Mouse (Mus musculus): Measurements from ENCODE around the gene Abcc5.
"Not testable (repeated sequence)": the region's sequence is repeated elsewhere in the genome, so short reads cannot be mapped to it uniquely, and the experiment has no call there.

Gene Abcc5

GRCm38 (mm10) chr16:20422938-20423730, 3.1 kb downstream of the Abcc5 start:
- peak; percentile 34 for DNase-seq (ENCODE audit: low spot score)

GRCm38 (mm10) chr16:20418054-20418453, 8.1 kb downstream of the Abcc5 start:
- no peak for DNase-seq (ENCODE audit: low spot score)

GRCm38 (mm10) chr16:20416262-20416661, 9.9 kb downstream of the Abcc5 start:
- no peak for DNase-seq (ENCODE audit: low spot score)

DNA sequence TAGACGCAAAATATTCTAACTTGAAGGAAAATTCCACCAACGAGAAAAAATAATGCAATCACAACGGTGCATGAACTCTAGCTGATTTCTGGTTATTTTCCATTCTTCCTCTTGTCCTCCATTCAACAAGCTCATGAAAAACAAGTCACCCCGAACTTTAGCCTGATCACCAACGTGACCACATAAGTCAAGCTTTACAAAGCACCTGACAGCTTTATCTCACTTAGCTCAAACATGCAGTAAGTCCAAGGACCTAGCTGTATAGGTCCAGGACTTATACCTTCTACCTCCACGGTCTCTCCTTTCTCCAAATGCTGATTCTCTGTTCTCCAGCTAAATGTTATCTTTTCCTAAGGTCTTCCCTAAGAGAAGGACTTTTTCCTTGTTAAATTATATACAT, 10.4 kb downstream of the Abcc5 start:
- DNase-seq (ENCODE audit: low spot score) = no peak

- DNase-seq (ENCODE audit: low spot score) = no peak
These were observed 11.0 kb downstream of the Abcc5 start for GRCm38 (mm10) chr16:20415211-20415610.

DNA sequence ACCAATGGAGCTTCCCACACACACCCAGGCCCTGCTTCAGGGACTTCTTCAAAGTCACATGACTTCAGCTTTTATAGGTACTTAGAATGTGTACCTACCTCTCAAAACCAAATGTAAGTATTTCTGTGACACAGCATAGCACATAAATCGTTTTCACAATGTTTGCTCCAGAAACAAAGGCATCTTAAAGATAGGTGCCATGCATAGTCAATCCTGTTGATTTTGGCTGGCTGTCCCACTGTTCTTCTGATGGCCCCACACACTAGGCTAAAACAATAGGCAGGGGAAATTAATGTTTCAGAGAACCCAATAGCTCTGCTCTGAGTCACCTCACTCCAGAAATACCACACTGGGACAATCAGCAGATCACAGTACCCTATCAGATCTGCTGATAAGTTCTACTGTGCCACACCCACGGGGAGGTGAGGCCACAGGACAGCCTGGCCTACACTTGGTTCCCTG, 12.3 kb downstream of the Abcc5 start:
- DNase-seq (ENCODE audit: low spot score) = no peak

- DNase-seq (ENCODE audit: low spot score) = no peak
These were observed 14.1 kb downstream of the Abcc5 start for GRCm38 (mm10) chr16:20411958-20412570.

GRCm38 (mm10) chr16:20405335-20405734, 20.9 kb downstream of the Abcc5 start:
- no peak for DNase-seq (ENCODE audit: low spot score)

- DNase-seq (ENCODE audit: low spot score) = no peak
These were observed 22.9 kb downstream of the Abcc5 start for GRCm38 (mm10) chr16:20403327-20403726.

DNA sequence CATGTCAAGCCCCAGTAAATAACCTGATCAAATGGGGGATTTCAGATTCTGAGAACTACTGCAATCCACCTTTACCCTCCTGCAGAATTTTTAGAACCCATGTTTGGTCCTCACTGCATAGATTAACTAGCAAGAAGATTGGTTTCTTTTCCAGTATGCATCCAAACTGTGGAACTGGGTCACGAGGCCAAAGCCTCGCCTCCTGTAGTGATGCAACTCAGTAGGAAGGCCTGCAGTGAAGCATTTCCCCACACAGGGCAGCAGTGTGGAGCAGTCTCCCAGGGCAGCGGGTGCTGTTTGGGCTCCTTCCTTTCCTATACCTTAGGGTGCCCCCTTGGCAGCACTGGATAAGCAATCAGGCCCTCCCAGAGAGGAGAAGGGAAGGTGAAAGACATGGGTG, 24.6 kb downstream of the Abcc5 start:
- DNase-seq (ENCODE audit: low spot score) = no peak

DNA sequence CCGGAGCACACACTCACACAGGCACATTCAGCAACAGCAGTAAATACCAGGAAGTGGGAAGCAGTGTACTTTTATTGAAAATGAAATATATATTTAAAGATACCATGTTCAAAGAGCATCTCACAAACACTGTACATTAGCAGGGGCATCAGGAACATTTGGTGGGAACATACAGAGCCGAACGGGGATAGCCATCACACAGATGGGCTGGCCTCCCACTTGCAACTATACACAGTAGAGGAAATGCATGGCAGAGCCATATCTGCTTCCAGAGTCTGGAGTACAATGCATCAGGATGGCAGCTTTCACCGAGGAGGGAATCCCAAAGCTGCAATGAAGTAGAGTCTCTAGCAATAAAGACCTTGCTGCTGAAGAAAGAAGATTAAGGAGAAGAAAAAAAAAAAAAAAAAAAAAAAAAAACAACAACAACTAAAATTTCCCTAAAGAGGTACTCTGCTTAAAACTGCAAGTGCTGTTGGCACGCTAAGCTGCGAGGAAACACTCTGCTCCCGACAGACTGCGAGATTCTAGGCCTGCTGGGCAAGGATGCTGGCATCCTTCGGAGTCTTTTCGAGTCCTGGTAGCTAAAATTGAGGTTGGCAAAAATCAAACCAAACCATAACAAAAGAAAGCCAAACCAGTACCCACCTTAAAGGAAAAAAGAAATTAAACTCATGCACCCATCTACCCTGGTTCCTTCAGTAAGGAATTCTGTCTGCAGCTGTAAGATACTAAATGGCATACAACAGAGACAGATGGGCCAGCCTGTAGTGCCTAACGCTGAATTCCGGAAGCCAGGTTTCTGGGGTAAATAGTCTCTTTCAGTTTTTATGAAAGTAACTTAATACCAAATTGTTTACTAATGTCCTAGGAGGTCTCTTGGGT, 25.2 kb downstream of the Abcc5 start:
- DNase-seq (ENCODE audit: low spot score) = no peak

DNA sequence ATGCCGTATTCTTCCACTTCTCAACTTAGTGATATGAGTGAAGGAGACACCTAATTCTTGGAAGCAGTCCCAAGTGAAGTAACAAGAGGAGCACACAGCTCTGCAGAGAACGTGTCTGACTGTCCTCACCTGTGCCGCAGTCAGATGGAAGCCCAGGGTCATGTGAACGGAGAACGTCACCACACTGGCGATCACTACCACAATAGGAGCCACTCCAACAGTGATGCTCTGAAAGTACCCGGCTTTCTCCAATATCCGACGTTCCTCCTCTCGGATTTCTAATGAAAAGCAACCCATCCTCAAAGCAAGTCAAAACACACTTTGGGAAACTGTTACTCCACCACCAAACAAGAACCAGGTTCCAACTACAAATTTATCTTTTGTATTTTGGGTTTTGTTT, 29.3 kb downstream of the Abcc5 start:
- no peak for DNase-seq (ENCODE audit: low spot score)

GRCm38 (mm10) chr16:20395216-20395907, 30.8 kb downstream of the Abcc5 start:
- DNase-seq (ENCODE audit: low spot score) = no peak

DNA sequence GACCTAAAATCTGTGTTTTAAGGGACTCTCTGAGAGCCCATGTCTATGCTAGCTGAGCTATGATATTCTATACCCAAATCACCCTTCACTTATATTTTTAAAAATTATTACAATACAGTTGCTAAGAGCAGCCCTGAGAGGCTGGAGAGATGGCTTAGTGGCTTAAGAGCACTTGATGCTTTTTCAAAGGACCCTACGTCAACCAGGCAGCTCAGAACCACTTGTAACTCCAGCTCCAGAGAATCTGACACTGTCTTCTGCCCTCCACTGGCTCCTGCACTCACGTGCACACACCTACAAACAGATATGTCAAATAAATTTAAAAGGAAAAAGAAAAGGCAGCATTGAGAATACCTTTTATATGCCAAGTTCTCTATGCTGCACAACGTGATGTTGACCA, 34.4 kb downstream of the Abcc5 start:
- DNase-seq (ENCODE audit: low spot score) = no peak

DNA sequence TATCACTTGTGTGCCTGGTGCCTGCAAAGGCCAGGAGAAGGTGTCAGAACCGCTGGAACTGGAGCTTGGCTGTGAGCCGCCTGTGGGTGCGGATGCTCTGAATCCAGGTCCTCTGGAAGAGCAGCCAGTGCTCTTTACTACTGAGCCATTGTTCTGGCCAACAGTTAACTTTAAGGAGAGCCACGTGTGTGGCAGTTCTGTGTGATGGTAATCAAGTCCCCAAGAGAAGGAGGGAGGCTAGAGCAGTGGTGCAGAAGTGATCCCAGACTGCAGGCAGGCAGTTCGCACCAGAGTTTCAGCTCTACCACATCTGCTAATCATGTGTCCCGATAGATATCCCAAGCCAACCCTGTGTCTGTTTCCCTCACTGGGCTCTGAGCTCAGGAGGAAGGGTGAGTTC, 36.0 kb downstream of the Abcc5 start:
- no peak for DNase-seq (ENCODE audit: low spot score)

DNA sequence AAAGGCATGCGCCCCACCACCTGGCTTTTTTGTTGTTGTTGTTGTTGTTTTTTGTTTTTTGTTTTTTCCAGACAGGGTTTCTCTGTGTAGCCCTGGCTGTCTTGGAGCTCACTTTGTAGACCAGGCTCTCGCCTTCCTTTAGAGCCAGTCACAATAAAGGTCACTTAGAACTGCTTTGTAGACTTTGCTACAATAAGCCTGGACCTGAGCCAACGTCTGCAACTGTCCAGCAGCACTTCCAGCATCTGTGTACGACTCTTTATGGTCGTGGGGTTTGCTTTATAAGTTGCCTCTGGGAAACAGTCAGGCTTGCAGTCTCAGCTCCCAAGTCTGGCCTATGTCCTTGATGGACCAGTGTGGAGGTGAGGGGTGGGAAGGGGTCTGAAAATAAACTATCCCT, 45.2 kb downstream of the Abcc5 start:
- DNase-seq (ENCODE audit: low spot score) = no peak

- no peak for DNase-seq (ENCODE audit: low spot score)
These were observed 50.9 kb downstream of the Abcc5 start for GRCm38 (mm10) chr16:20375341-20375740.

DNA sequence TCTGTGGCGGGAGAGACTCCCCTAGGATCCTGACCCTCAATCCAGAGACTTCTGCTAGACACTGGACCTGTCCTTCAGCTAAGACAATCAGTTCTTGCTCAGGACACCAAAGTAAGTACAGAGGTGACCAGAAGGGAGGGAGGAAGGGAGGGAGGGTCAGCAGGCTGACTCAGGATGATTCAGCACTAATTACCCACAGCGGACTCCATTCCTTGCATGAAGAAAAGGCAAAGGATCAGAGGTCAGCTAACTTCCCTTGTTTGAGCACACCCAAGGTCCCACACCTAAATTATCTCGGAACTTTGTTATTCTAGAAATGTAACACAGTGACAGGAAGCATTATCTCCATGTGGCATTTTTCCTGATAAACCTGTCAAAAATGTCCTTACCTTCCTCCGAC, 54.5 kb downstream of the Abcc5 start:
- DNase-seq (ENCODE audit: low spot score) = peak; percentile 6

DNA sequence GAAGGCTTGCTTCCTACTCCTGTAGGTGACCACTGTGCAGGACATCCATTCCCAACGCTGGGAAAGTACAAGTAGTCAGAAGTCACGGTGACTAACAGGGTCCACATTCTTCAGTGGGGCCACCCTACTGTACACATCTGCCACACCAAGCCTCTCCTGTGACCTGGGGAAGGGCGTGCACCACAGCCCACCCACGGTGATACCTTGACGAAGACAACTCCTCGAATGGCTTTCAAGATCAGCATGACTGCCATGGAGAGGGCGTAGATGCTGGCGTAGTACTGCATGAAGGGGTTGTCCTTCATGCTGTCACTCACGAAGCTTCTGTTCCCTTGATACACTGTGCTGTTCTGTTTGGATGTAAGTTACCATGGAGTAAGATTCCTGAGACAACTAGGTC, 58.0 kb downstream of the Abcc5 start:
- no peak for DNase-seq (ENCODE audit: low spot score)

- DNase-seq (ENCODE audit: low spot score) = no peak
These were observed 64.1 kb downstream of the Abcc5 start for GRCm38 (mm10) chr16:20362121-20362520.

DNA sequence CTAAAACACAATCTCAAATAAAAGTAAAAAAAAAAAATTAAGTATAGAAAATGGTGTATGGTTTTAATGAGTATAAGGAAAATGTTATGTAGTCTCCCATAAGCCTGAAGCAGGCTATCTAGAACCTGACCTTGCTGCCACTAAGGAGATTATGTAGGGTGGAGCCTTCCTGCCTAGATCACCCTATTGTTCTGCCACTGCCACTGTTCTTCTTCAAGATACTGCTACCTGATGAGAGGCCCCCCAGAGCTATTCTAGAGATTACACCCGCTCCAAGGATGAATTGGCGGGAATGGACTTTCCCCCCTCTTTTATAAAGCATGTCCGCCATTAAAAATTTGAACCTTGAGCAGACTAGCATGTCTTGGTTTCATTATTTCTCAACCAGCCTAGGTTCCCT, 64.7 kb downstream of the Abcc5 start:
- DNase-seq (ENCODE audit: low spot score) = not testable (repeated sequence)

GRCm38 (mm10) chr16:20359643-20360295, 66.4 kb downstream of the Abcc5 start:
- DNase-seq (ENCODE audit: low spot score) = no peak

Measured in c-Kit-positive CD71-positive TER-119-positive erythroid progenitor cells, embryonic 14.5 days (primary cell).